Mouse (Mus musculus) heart, adult 2 months (tissue): ENCODE results near the gene Tex264.

Source experiments
- CTCF ChIP-seq: fragments of 200-600 bp; IDR thresholded peaks from 2 replicates; pipeline ENCODE4 v1.8.1; 2022; ENCODE audit warnings: antibody characterized with exemption, mild to moderate bottlenecking, moderate library complexity
- EP300 ChIP-seq: fragments of 200-500 bp; IDR thresholded peaks from 2 replicates; pipeline ENCODE4 v1.6.1; 2011; ENCODE audit warnings: low read depth, low read length, control low read depth; ENCODE audit not compliant: insufficient read depth
- POLR2A ChIP-seq: fragments of 200-500 bp; IDR thresholded peaks from 2 replicates; pipeline ENCODE4 v1.6.1; 2011; ENCODE audit warnings: mild to moderate bottlenecking, low read depth, low read length, control low read depth; ENCODE audit not compliant: insufficient read depth

DNA sequence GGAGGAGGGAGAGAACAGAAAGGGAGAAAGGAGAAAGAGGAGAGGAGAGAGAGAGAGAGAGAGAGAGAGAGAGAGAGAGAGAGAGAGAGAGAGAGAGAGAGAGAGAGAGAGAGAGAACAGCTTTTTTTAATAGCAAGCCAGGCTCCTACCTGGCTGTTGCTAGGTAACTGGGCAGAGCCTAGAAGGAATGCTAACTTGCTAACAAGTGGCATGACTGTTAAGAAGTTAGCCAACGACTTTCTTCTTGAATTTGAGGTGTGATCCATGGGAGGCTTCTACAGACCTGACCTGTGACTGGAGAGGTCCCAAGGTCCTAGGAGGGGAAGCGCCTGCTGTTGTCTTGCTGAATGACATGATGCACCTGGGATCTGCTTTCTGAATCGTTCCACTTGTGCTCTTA is 71.1 kb downstream of the Tex264 start:
- TF ChIP-seq EP300 (no peak), CTCF (no peak), POLR2A (no peak)
